Mouse (Mus musculus) testis, adult 2 months (tissue): ENCODE measurements around the gene Myl6.

Source experiments
- CTCF ChIP-seq: fragments of 200-500 bp; IDR thresholded peaks from 2 replicates; pipeline ENCODE4 v1.5.1; 2012; ENCODE audit warnings: low read depth, mild to moderate bottlenecking, inconsistent platforms, low read length, moderate library complexity; ENCODE audit not compliant: control insufficient read depth, insufficient read depth, insufficient replicate concordance
- POLR2A ChIP-seq: fragments of 200-500 bp; IDR thresholded peaks from 2 replicates; pipeline ENCODE4 v1.6.1; 2012; ENCODE audit warnings: low read depth, mild to moderate bottlenecking, inconsistent platforms, low read length, moderate library complexity; ENCODE audit not compliant: control insufficient read depth

DNA sequence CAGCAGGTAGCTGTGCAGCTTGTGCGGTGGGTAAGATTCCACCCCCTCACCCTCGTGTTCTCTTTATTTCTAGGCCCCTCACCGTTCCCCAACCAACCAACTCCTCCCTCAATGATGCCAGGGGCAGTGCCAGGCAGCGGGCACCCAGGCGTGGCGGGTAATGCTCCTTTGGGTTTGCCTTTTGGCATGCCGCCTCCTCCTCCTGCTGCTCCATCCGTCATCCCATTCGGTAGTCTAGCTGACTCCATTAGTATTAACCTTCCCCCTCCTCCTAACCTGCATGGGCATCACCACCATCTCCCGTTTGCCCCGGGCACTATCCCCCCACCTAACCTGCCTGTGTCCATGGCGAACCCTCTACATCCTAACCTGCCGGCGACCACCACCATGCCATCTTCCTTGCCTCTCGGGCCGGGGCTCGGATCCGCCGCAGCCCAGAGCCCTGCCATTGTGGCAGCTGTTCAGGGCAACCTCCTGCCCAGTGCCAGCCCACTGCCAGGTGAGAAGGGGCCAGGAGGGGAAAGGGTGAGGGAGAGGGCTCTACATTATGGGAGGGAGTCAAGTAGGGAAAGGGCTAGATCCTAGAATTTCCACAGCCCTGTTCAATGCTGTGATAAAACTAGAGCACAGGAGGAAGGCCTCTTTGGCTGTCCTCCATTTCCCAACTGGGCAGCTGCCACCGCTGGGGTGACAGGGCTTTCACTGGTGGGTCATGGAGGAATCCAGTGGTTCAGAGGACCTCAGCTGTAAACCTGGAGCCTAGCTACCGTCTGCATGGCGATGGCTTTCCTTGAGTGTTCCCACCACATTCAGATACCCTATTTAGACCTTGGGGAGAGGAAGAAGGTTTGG is 5.9 kb downstream of the Myl6 start:
- no peak for TF ChIP-seq POLR2A
- TF ChIP-seq CTCF = no peak
